Mouse (Mus musculus) erythroblast, adult 5-6 weeks (primary cell): Measurements from ENCODE around the gene Osr1. TPM values are rescaled to one million over a fixed set of nuclear protein-coding genes. Genes with fewer than 3 reads are reported as not detected.

Source experiments
- ATAC-seq: replicated peaks from 2 replicates; pipeline ENCODE4 v1.8.0; 2016; ENCODE audit warnings: moderate number of reproducible peaks, mild to moderate bottlenecking, moderate TSS enrichment, inconsistent platforms; ENCODE audit not compliant: poor library complexity, low FRiP score, severe bottlenecking
- total RNA-seq, 2 experiments: library from RNA; stranded (forward) in 1 of 2; stranded (reverse) in 1 of 2; fragments of 150-400 nt in 1 of 2; fragments of 200-764, 138-1000 nt in 1 of 2; gene quantifications; 2 replicates each; pipeline versions ENCODE4 v1.2.3 to v1.2.4; 2015 to 2017; ENCODE audit warnings: low replicate concordance in 2 of 2

The Osr1 gene
- total RNA-seq (2015; ENCODE audit: low replicate concordance) (not detected in 2 replicates), total RNA-seq (2017; ENCODE audit: low replicate concordance) (not detected in 2 replicates)

DNA sequence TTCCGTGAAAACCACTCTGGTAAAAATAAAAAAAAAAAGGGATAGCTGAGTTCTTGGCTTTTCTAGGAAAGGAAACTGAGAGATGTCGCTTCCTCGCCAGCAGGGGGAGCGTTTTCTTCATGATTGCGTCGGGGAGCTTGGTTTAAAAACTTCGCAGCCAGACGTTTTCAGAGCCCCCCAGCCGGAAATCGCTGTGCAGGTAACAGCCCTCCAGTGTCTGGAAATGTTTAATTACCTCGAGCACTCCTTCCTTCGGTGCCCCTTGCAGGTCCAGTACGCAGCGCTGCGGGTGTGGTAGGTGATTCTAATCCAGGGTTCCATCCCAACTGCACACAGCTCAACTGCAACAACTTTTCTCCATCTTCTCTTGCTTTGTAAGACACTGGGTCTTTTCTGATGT is at the start of gene Osr1:
Gene Osr1, plus strand, starts transcription at position 146 of the 400 bp plus-strand sequence.
- ATAC-seq = no peak

- no peak for ATAC-seq
These were observed 19.6 kb upstream of the Osr1 start for GRCm38 (mm10) chr12:9550328-9550727.

GRCm38 (mm10) chr12:9564956-9565355 is 5.0 kb upstream of the Osr1 start:
- no peak for ATAC-seq

GRCm38 (mm10) chr12:9570496-9570995 is 630 bp downstream of the Osr1 start:
- ATAC-seq = no peak

- ATAC-seq = no peak
These were observed 1.5 kb downstream of the Osr1 start for GRCm38 (mm10) chr12:9571276-9571940.

DNA sequence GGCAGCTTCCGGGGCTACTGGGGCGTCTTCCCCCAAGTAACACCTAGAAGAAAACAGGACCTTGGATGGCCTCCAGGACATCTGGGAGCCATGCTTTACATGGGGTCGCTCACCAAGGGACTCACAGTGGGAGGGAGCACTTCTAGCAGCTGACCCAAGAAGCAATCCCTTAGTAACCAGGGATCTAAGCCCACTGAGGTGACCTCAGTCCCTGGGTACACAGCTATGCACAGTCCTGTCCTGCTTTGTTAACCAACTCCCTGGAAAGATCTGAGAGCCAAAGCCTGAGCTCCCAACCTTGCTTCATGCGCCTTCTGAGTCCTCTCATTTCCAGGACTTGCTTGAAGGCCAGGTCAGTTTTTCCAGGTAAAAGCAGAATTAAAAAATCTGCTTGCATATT is 2.1 kb downstream of the Osr1 start:
- no peak for ATAC-seq

- no peak for ATAC-seq
These were observed 3.8 kb downstream of the Osr1 start for GRCm38 (mm10) chr12:9573682-9574081.

- ATAC-seq = no peak
These were observed 4.4 kb downstream of the Osr1 start for GRCm38 (mm10) chr12:9574244-9574871.

DNA sequence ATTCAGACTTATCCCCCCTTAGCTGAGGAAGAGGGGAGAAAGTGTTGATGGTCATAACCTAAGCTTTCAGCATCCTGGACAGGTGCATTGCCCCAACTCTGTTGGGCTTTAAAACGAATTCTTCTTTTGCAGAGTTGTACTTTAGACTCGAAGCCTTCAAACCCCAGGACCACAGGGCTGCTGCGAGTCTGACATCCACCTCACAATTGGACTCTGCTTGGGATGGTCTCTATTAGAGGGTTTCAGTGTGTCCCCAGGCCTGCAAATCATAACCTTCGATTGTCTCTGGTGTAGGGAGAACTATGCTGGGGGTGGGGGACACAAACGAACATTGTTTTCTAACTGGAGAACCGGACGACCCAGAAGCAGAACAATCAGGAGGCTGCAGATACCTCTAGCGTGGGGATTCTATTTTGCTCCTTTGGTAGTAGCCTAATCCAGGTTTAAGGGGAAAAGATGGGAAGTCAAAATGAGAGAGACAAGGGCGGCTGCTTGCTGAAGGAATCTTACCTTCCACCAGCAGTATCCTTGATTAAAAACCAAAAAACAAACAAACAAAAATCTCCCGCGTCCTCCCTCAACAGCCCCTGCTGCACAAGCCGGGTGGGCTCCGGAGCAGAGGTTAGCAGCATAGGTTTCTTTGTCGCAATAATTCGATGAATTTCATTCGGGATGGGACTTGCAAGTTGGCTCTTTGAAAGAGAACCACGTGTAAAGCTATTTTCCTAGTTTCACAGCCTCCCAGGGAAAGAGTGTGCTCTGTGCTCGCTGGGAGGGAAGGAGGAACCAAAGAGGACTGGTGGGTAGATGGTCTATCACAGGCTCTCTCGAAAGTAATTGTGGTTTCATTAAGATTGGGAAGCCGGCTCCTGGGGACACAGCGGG is 5.5 kb downstream of the Osr1 start:
- no peak for ATAC-seq

- no peak for ATAC-seq
These were observed 6.2 kb downstream of the Osr1 start for GRCm38 (mm10) chr12:9576043-9576538.

DNA sequence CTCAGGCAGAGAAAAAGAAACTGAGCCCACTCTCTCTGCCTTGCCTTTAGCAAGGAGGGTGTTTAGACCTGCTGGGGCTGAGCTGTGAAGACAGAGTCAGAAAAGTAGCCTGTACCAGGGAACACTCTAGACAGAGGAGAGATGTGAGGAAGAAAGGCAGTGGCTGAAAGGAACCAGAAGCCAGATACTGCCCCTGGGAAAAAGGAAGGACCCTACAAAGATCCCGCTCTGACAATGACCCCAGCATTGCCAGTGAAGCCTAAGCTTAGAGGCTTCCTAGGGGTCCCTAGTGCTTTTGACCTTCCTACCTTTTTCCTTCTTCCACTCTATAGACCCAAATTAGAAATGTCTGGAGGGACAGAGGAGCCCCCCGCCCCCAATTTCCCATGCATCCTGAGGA is 7.7 kb downstream of the Osr1 start:
- ATAC-seq = no peak

DNA sequence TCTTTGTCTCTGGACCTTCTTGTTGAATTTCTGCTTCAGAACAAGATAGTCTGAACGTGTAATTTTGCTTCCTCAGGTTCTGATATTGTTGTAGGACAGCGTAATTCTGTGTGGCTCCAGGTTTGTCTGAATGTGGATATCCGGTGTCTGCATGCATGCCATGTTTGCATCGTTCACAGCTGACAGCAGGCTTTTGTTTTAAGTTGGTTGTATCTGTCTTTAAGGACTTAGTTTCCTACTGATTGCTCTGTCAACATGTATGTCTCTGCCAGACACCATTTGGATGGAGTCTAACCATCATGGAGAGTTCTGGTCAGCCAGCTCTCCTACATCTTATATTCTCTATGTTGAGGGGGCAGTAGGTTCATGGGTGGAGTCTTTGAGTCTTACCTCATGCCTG is 8.7 kb downstream of the Osr1 start:
- ATAC-seq = no peak

- no peak for ATAC-seq
These were observed 9.6 kb downstream of the Osr1 start for GRCm38 (mm10) chr12:9579301-9580030.

- ATAC-seq = no peak
These were observed 10.4 kb downstream of the Osr1 start for GRCm38 (mm10) chr12:9580041-9580905.

GRCm38 (mm10) chr12:9581011-9581410 is 11.1 kb downstream of the Osr1 start:
- ATAC-seq = no peak

DNA sequence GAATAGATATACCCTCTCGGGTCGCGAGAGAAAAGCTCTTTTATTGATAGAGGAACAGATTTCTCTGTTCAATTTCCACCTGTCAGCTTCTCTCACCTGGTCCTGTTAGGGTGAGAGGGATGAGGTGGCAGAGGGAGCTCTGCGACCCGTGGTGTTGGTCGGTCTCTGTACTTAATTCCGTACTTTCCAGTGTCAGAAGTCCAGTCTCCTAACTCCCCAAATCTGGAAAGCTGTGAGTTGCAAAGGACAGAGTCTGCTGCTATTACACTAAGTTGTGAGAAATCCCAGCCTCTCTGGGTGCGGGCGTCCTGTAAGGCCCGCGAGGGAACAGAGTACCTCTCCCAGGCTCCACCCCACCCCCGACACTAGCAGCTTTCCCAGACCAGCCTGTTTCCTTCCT is 11.6 kb downstream of the Osr1 start:
- ATAC-seq = no peak

GRCm38 (mm10) chr12:9582248-9582995 is 12.5 kb downstream of the Osr1 start:
- ATAC-seq = no peak

GRCm38 (mm10) chr12:9583380-9583779 is 13.5 kb downstream of the Osr1 start:
- no peak for ATAC-seq
